Mouse (Mus musculus): ENCODE data around the gene Efcab14. TPM values are rescaled to one million over a fixed set of nuclear protein-coding genes. Genes with fewer than 3 reads are reported as not detected.

Gene Efcab14
- polyA plus RNA-seq (2012; rRNA removed; ENCODE audit: low replicate concordance): 29.8 and 30.9 TPM in 2 replicates

DNA sequence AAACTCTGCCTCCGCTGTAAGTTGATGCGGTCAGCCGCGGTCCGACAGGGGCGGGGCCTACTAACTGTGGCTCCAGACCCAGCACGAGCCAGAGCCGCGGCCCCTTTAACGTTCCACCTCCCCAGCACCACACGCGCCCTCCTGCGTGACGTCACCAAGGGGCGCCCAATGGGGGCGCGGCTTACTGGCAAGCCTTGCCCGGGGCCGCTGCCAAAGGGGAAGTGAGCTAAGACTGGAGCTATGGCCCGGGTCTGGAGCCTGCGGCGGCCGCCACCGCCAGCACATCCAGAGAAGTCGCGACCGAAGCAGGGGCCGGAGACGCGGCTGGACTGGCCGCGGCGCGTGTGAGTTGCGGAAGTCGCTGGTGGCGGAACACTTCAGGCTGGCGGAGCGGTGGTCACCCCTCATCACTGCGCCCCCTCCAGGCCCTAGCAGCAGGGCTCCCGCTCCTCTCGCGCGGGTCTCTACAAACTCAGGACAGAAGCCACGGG, at the start of gene Efcab14:
Gene Efcab14, plus strand, starts transcription at position 194 of the 491 bp plus-strand sequence.

DNA sequence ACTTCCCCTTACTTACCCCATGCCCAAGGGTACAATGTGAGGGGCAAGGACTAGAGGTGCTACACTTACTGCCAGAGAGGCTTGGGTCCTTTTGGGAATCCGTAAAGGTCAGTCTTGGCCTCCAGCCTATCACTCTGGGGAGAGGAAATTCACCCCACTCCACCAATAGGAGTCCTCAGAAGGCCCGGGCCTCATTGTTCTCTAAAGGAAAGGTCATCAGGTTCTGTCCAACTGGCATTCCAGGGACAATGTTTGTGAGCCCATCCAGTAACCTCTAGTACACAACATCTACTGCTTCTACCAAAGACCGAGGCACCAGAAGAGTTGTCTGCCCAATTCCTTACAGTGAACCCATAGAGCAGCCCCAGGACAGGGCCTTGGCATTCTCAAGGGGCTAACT, 43.4 kb downstream of the Efcab14 start, which contains the start of gene Tex38:
Gene Tex38, minus strand, starts transcription at position 101 of the 400 bp plus-strand sequence.

DNA sequence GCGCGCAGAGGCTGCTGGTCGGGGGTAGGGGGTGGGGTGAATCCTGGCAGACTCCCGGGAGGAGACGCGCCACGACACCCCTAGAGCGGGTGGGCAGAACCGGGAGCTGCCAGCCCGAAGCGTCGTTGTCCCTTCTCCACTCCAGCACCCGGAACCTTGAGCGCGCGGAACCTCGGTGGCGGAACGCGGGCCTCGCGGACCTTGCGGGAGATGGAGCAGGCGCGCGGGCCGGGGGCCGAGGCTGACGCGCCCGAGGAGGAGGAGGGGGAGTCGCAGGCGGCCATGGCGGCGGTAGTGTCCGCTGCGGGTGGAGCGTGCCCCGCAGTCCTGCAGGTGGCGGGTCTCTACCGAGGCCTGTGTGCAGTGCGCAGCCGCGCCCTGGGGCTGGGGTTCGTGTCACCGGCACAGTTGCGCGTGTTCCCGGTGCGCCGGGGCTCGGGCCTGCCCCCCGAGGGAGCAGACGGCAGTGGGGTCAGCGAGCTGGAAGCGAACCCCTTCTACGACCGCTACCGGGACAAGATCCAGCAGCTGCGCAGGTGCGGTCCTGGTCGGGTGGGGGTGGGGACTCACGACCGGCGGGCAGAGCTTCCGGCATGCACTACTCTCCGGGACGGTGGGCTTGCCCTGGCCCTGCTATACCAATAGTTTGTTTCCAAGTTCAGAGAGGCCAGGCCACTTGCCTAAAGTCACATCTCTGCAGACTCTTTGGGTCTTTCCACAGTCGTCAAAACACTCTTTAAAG, 47.4 kb downstream of the Efcab14 start, which contains the start of gene Atpaf1:
Gene Atpaf1, plus strand, starts transcription at position 44 of the 742 bp plus-strand sequence.

Other genes with a start within 250 kb of the Efcab14 start
- gene Cyp4a14, start 241.6 kb upstream of the Efcab14 start, polyA plus RNA-seq (2012; rRNA removed; ENCODE audit: low replicate concordance): 0.10 TPM in 1 of 2 replicates, not detected in the other
- 0.19 TPM in 1 of 2 replicates, not detected in the other for gene Cyp4a10, start 219.5 kb upstream of the Efcab14 start, polyA plus RNA-seq (2012; rRNA removed; ENCODE audit: low replicate concordance)
- not detected in 2 replicates for gene Cyp4a31, start 174.1 kb upstream of the Efcab14 start, polyA plus RNA-seq (2012; rRNA removed; ENCODE audit: low replicate concordance)
- not detected in 2 replicates for gene Cyp4a32, start 136.8 kb upstream of the Efcab14 start, polyA plus RNA-seq (2012; rRNA removed; ENCODE audit: low replicate concordance)
- gene Cyp4b1, start 90.0 kb upstream of the Efcab14 start, polyA plus RNA-seq (2012; rRNA removed; ENCODE audit: low replicate concordance): 54.4 and 242 TPM in 2 replicates
- gene Tex38, start 43.3 kb downstream of the Efcab14 start, polyA plus RNA-seq (2012; rRNA removed; ENCODE audit: low replicate concordance): 0.33 TPM in 1 of 2 replicates, not detected in the other
- 21.9 and 32.7 TPM in 2 replicates for gene Atpaf1, start 47.1 kb downstream of the Efcab14 start, polyA plus RNA-seq (2012; rRNA removed; ENCODE audit: low replicate concordance)
- gene Mob3c, start 90.3 kb downstream of the Efcab14 start, polyA plus RNA-seq (2012; rRNA removed; ENCODE audit: low replicate concordance): 18.2 and 24.4 TPM in 2 replicates
- 60.7 and 70.7 TPM in 2 replicates for gene Mknk1, start 101.5 kb downstream of the Efcab14 start, polyA plus RNA-seq (2012; rRNA removed; ENCODE audit: low replicate concordance)
- 0.09 TPM in 1 of 2 replicates, not detected in the other for gene Kncn, start 146.7 kb downstream of the Efcab14 start, polyA plus RNA-seq (2012; rRNA removed; ENCODE audit: low replicate concordance)
- gene 6430628N08Rik, start 152.9 kb downstream of the Efcab14 start, polyA plus RNA-seq (2012; rRNA removed; ENCODE audit: low replicate concordance): not detected in 2 replicates
- not detected in 2 replicates for gene Dmbx1, start 202.2 kb downstream of the Efcab14 start, polyA plus RNA-seq (2012; rRNA removed; ENCODE audit: low replicate concordance)